In genomic region chr1:62707101-62707912, GRCm38 (mm10) we compare ENCODE assay signal across 8 mouse cellular contexts. TPM values are rescaled to one million over a fixed set of nuclear protein-coding genes. Genes with fewer than 3 reads are reported as not detected.
A peak's percentile ranks its signal among the peaks of the same experiment; 100 is the strongest.
DNase-seq lines count a peak whose midpoint lies in the region; ATAC-seq and TF ChIP-seq lines count a peak whose summit lies in the region.

No protein-coding gene starts in this region.

- under 1% methylated on average over 35 of the region's 35 CpGs for WGBS in kidney, embryonic 14.5 days
- 2% methylated on average over 35 of the region's 35 CpGs for WGBS in intestine, postnatal 0 days
- under 1% methylated on average over 35 of the region's 35 CpGs for WGBS in lung, embryonic 15.5 days

- peak overlapping the region; percentile 92 for H3K4me2 ChIP-seq in kidney, embryonic 14.5 days (replicated peaks; ENCODE audit: low read depth, low read length)
- peak overlapping the region; percentile 100 for H3K4me2 ChIP-seq in intestine, postnatal 0 days (replicated peaks; ENCODE audit: low read depth)
- peak overlapping the region; percentile 96 for H3K4me2 ChIP-seq in lung, embryonic 15.5 days

- intact Hi-C loops in gastrocnemius, adult 2 months (cut with DNase I): loop anchor here (10.0 kb wide), 2 partner anchors 1403 to 1563 kb away; no protein-coding TSS in a partner anchor

- peaks cover 57% of the 10 kb centered on the region for H3K27me3 ChIP-seq in kidney, embryonic 14.5 days (ENCODE audit: control insufficient read depth, insufficient read depth, low read length)
- peaks cover 8% of the 10 kb centered on the region; the same call in 1 of the 2 replicates for H3K27me3 ChIP-seq in intestine, postnatal 0 days (replicated peaks; ENCODE audit: control insufficient read depth, insufficient read depth, low read length)
- peaks cover 22% of the 10 kb centered on the region for H3K27me3 ChIP-seq in lung, embryonic 15.5 days

- H3K9me3 ChIP-seq in kidney, embryonic 14.5 days (ENCODE audit: control insufficient read depth, low read length): no peaks in the 10 kb centered on the region
- no peaks in the 10 kb centered on the region for H3K9me3 ChIP-seq in intestine, postnatal 0 days (ENCODE audit: control insufficient read depth)
- H3K9me3 ChIP-seq in lung, embryonic 15.5 days: no peaks in the 10 kb centered on the region

- peak overlapping the region; percentile 58 for H3K4me3 ChIP-seq in kidney, embryonic 14.5 days (ENCODE audit: low read length)
- peak overlapping the region; percentile 75 for H3K4me3 ChIP-seq in gastrocnemius, adult 2 months
- H3K4me3 ChIP-seq in intestine, postnatal 0 days (ENCODE audit: low read depth, low read length): peak overlapping the region; percentile 72
- H3K4me3 ChIP-seq in lung, embryonic 15.5 days: peak overlapping the region; percentile 63

- no peak for DNase-seq in kidney, adult 18-20 months
- DNase-seq in adrenal gland, postnatal 14 days: peak; percentile 59
- DNase-seq in gastrocnemius, adult 2 months: peak; percentile 63
- peak; percentile 67 for DNase-seq in retina, postnatal 1 day
- DNase-seq in ovary, postnatal 14 days (ENCODE audit: low spot score): no peak

- peak; percentile 44 for TF ChIP-seq CTCF in gastrocnemius, adult 2 months (IDR thresholded peaks at IDR 0.05)
- TF ChIP-seq CTCF in intestine, postnatal 0 days (IDR thresholded peaks at IDR 0.05; ENCODE audit: low read depth): peak; percentile 62

- peaks cover 32% of the 10 kb centered on the region; the same call in 1 of the 2 replicates for H3K4me1 ChIP-seq in kidney, embryonic 14.5 days (ENCODE audit: control insufficient read depth, insufficient read depth, low read length)
- H3K4me1 ChIP-seq in intestine, postnatal 0 days (replicated peaks; ENCODE audit: control insufficient read depth, insufficient read depth, low read length): 0 out of 2 replicates have a peak, but pooled peaks cover 6% of the 10 kb centered on the region
- H3K4me1 ChIP-seq in lung, embryonic 15.5 days: peaks cover 61% of the 10 kb centered on the region

- peak; percentile 25 for ATAC-seq in kidney, embryonic 14.5 days (ENCODE audit: low FRiP score, low TSS enrichment)
- ATAC-seq in intestine, postnatal 0 days: no peak
- peak; percentile 60 for ATAC-seq in lung, embryonic 15.5 days (ENCODE audit: borderline replicate concordance, extremely low read depth, low FRiP score, low TSS enrichment)

- H3K36me3 ChIP-seq in kidney, embryonic 14.5 days (ENCODE audit: control insufficient read depth, insufficient read depth, low read length): no peaks in the 10 kb centered on the region
- H3K36me3 ChIP-seq in intestine, postnatal 0 days (ENCODE audit: control insufficient read depth, insufficient read depth): no peaks in the 10 kb centered on the region
- H3K36me3 ChIP-seq in lung, embryonic 15.5 days: no peaks in the 10 kb centered on the region

- peak overlapping the region; percentile 64 for H3K9ac ChIP-seq in kidney, embryonic 14.5 days (ENCODE audit: low read depth, low read length)
- H3K9ac ChIP-seq in intestine, postnatal 0 days (ENCODE audit: low read depth, low read length): peak overlapping the region; percentile 65
- H3K9ac ChIP-seq in lung, embryonic 15.5 days: peak overlapping the region; percentile 70

- H3K27ac ChIP-seq in kidney, embryonic 14.5 days (ENCODE audit: low read depth, low read length): no peak overlapping the region
- H3K27ac ChIP-seq in gastrocnemius, adult 2 months: peak overlapping the region; percentile 90
- H3K27ac ChIP-seq in intestine, postnatal 0 days (ENCODE audit: low read depth, low read length): 0 out of 2 replicates have a peak overlapping the region, but pooled peaks have one; percentile 64
- H3K27ac ChIP-seq in lung, embryonic 15.5 days: peak overlapping the region; percentile 82

RNA-seq across cellular contexts. Expression of gene Nrp2, which starts 4.2 kb away (rescaled TPM):
- polyA plus RNA-seq in kidney, embryonic 14.5 days (2014; fragmentation: Nextera tagmentation; extraction: Ambion mirVana): 5.5 and 7.1 TPM in 2 replicates
- total RNA-seq in adrenal gland, postnatal 14 days (2021): 43.7 and 46.6 TPM in 2 replicates
- 1 to 10 TPM; 2.9 to 6.8 TPM for total RNA-seq in gastrocnemius, adult 2 months (2021)
- 11.7 and 12.7 TPM in 2 replicates for polyA plus RNA-seq in intestine, postnatal 0 days (2015; fragmentation: Nextera tagmentation; extraction: Ambion mirVana)
- 11.5 and 12.4 TPM in 2 replicates for polyA plus RNA-seq in lung, embryonic 15.5 days (2015; fragmentation: Nextera tagmentation; extraction: Ambion mirVana)

Comparison
In these comparisons a context has a peak if more than half of its experiments do, and no peak if none do; other contexts are left out.
1. DNase-seq: peak in adrenal gland, postnatal 14 days (single experiment), gastrocnemius, adult 2 months (single experiment) and retina, postnatal 1 day (single experiment); none in kidney, adult 18-20 months (single experiment) and ovary, postnatal 14 days (single experiment).
2. Peak in every context shown above with its lines, with median percentiles within 50 percentile points of each other: H3K4me2 ChIP-seq, H3K4me3 ChIP-seq and H3K9ac ChIP-seq.